Mouse (Mus musculus) lung, postnatal 0 days (tissue): Measurements from ENCODE around the gene Dhx34.

Experiments used
- CTCF ChIP-seq: IDR thresholded peaks from 2 replicates; pipeline ENCODE4 v1.5.1; 2016; ENCODE audit warnings: antibody characterized with exemption, mild to moderate bottlenecking
- EP300 ChIP-seq: IDR thresholded peaks from 2 replicates; pipeline ENCODE4 v1.6.1; 2016; ENCODE audit warnings: antibody characterized with exemption, mild to moderate bottlenecking, control low read depth

DNA sequence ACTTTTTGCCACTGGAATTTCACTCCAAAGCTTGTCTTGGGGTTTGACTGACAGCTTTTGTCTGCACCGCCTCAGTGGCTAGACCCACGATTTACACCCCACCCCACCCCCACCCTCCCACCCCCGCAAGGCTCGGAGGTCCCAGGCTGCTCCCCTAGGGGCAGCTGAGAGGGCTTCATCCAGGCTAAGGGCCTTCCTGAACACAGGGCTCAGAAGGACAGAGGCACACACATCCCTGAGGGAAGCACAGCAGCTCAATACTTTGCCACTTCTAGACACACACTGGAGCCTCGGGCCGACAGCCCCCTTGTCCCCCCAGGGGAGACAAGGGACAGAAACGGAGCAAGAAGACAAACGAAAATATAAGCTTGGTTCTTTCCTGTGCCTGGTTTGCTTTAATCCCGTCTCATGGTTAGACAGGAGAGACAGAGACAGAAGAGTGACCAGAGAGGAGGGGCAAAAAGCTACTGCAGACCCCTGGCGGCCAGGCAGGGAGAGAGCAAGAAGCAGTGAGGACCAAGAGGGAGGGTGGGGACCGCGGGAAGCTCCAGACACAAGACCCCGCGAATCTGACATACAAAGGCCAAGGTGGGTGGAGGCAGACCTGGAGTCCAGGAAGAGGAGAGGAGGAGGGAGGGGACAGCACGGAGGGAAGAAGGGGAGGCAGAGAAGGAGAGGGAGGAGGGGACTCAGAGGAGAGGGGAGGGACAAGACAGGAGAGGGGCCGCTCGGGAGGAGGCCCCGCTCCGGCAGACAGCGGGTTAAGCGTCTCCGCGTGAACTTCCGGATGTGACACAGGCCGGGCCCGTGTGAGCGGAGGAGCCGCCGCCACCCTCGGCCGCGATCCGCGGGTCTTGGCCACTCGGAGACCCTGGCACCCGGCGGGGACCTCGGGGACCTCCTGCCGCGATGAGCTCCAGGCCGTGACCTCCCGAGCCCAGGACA is 47.0 kb downstream of the Dhx34 start, which contains the start of gene Meis3:
- peak; percentile 65 for TF ChIP-seq CTCF
- no peak for TF ChIP-seq EP300
